Mouse (Mus musculus) midbrain, embryonic 14.5 days (tissue): ENCODE measurements at regions not wholly inside any gene's neighbourhood (a gene's known extent, or its start where the extent isn't known, plus 50 kb on each side); places are given as distances from the start of the nearest gene placed in this dataset.

Experiments
- ATAC-seq: fragments of 200-750 bp; cut with Nextera tagmentation; 2 replicates; pipeline ENCODE4 v1.8.0; 2017; ENCODE audit warnings: moderate number of reproducible peaks, moderate library complexity; ENCODE audit not compliant: low FRiP score, low TSS enrichment
- DNase-seq: peaks from one replicate; pipeline ENCODE4 v3.0.0-alpha.2; 2015
- H3K27ac ChIP-seq: fragments of 300-500 bp; sonication (generic); replicated peaks from 2 replicates; pipeline ENCODE4 v1.5.1; 2014; ENCODE audit warnings: mild to moderate bottlenecking, low read depth, low read length, moderate library complexity
- H3K27me3 ChIP-seq: fragments of 300-500 bp; sonication (generic); 2 replicates; pipeline ENCODE4 v1.6.1; 2014; ENCODE audit warnings: low read length, control low read depth, mixed read lengths; ENCODE audit not compliant: control insufficient read depth, insufficient read depth
- H3K36me3 ChIP-seq: fragments of 300-500 bp; sonication (generic); 2 replicates; pipeline ENCODE4 v1.6.1; 2014; ENCODE audit warnings: low read length, control low read depth; ENCODE audit not compliant: control insufficient read depth, insufficient read depth
- H3K4me1 ChIP-seq: fragments of 300-500 bp; sonication (generic); 2 replicates; pipeline ENCODE4 v1.6.1; 2014; ENCODE audit warnings: mild to moderate bottlenecking, antibody characterized with exemption, low read length, control low read depth; ENCODE audit not compliant: control insufficient read depth, insufficient read depth
- H3K4me2 ChIP-seq: fragments of 300-500 bp; sonication (generic); 2 replicates; pipeline ENCODE4 v1.6.1; 2014; ENCODE audit warnings: mild to moderate bottlenecking, low read length, moderate library complexity
- H3K4me3 ChIP-seq: fragments of 300-500 bp; sonication (generic); replicated peaks from 2 replicates; pipeline ENCODE4 v1.5.1; 2014; ENCODE audit warnings: low read depth, low read length
- H3K9ac ChIP-seq: fragments of 300-500 bp; sonication (generic); replicated peaks from 2 replicates; pipeline ENCODE4 v1.6.1; 2014; ENCODE audit warnings: mild to moderate bottlenecking, low read length, moderate library complexity
- H3K9me3 ChIP-seq: fragments of 300-500 bp; sonication (generic); 2 replicates; pipeline ENCODE4 v1.6.1; 2016; ENCODE audit warnings: low read length, control low read depth, mixed read lengths; ENCODE audit not compliant: control insufficient read depth
- WGBS: fragments of 180-500 bp; shearing (Covaris S2); extraction: QIAGEN DNeasy Blood & Tissue Kit; methylation state at CpG from one replicate; pipeline ENCODE4 v1.1.7; 2014; 5-methylcytosine and 5-hydroxymethylcytosine counted together

DNA sequence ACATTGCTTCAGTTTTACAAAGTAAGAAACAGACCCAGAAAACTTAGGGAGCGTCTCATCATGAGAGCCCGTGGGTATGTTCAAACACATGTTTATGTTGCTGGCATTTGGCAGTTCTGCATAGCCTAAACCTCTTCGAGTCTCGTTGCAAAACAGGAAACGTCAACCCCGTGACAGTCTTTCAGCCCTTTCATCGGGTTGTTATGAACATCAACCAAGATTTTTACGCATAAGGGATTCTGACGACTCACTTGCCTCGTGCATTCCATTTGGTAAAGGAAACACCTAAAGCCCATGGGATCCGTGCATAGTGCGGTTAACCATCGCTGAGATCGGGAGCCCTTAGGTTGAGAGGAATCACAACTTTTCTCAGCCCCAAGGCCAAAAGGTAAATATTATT, 115.7 kb downstream of the Gpam start:
- H3K36me3 ChIP-seq: no peaks in the 10 kb centered on the region
- ATAC-seq: no peak
- H3K27me3 ChIP-seq: no peaks in the 10 kb centered on the region
- no peaks in the 10 kb centered on the region for H3K9me3 ChIP-seq
- no peaks in the 10 kb centered on the region for H3K4me1 ChIP-seq
- no peak overlapping the region for H3K4me2 ChIP-seq
- no peak overlapping the region for H3K9ac ChIP-seq
- no peak for DNase-seq
- no peak overlapping the region for H3K27ac ChIP-seq
- H3K4me3 ChIP-seq: no peak overlapping the region
- 92% methylated on average over 14 of the region's 14 CpGs for WGBS

DNA sequence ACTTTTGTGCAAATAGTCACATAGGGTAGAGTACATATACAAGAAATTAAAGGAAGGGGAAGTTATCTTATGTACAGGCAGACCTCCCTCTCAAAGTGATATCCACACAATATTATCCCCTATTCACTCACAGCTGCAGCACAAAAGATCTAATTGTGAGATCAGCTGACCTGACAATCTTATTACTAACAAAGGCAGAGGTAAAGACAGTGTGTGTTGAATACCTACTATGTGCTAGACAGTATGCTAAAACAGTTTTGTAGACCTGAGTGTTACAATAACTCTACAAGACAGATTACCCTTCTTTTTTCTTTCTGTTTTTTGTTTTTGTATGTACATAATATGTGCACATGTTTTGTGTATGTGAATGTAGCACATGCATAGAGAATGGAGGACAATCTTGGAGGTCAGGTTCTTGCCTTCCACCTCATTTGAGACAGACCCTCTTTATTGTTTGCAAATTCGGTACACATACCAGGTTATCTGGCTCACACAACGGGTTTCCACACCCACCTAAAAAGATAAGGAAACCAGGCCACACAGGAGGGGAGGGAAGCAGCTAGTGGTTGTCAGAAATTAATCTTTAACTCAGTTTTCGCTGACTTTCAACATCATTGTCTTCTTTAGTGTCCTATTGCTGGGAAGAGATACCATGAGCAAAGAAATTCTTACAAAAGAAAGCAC, 118.4 kb downstream of the Gpam start:
- H3K27ac ChIP-seq: no peak overlapping the region
- H3K9me3 ChIP-seq: no peaks in the 10 kb centered on the region
- 85% methylated on average over 3 of the region's 3 CpGs for WGBS
- H3K9ac ChIP-seq: no peak overlapping the region
- H3K4me2 ChIP-seq: no peak overlapping the region
- no peak for DNase-seq
- no peaks in the 10 kb centered on the region for H3K27me3 ChIP-seq
- H3K4me3 ChIP-seq: no peak overlapping the region
- H3K36me3 ChIP-seq: no peaks in the 10 kb centered on the region
- no peaks in the 10 kb centered on the region for H3K4me1 ChIP-seq
- ATAC-seq: no peak

DNA sequence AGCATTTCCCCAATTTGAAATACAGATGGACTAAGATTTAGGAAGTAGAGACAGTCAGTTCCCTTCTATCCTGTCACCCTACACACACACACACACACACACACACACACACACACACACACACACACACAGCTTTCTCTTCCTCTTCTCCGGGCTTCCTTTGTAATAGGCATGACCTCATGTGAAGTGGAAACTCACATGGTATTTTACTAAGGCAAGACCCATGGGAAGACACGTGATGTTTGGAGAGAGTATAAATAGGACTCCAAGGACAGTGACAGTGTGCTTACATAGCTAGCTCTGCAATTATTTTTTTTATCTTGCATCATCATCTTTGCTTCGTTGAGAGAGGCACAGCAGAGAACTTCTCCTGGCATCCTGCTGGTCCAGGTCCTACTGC, 137.1 kb downstream of the Gpam start:
- Histone ChIP-seq H3K9me3 (no peaks in the 10 kb centered on the region), H3K27ac (no peak overlapping the region), H3K36me3 (no peaks in the 10 kb centered on the region), H3K4me2 (no peak overlapping the region), H3K4me3 (no peak overlapping the region), H3K27me3 (no peaks in the 10 kb centered on the region), H3K9ac (no peak overlapping the region), H3K4me1 (no peaks in the 10 kb centered on the region)
- 81% methylated on average over 3 of the region's 3 CpGs for WGBS
- DNase-seq (no peak), ATAC-seq (no peak)

DNA sequence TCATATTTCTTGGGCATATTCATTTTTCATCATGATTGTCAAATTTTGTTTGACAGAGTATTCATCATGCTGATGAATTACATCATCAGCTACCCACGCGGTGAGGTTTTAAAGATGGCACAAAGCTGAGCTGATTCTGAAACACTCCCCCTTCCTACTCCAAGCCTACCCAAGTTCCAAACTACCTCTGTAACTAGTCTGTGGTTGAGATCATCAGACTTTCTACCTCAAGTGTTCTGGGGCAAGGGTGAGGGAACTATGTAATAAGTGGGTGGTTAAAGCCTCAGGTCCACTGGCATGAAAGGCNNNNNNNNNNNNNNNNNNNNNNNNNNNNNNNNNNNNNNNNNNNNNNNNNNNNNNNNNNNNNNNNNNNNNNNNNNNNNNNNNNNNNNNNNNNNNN, 142.5 kb downstream of the Gpam start:
- no peaks in the 10 kb centered on the region for H3K27me3 ChIP-seq
- H3K9ac ChIP-seq: no peak overlapping the region
- no peaks in the 10 kb centered on the region for H3K9me3 ChIP-seq
- H3K4me3 ChIP-seq: no peak overlapping the region
- H3K4me2 ChIP-seq: no peak overlapping the region
- ATAC-seq: no peak
- no peaks in the 10 kb centered on the region for H3K4me1 ChIP-seq
- no peaks in the 10 kb centered on the region for H3K36me3 ChIP-seq
- WGBS: 90% methylated on average over 2 of the region's 2 CpGs
- no peak for DNase-seq
- H3K27ac ChIP-seq: no peak overlapping the region

DNA sequence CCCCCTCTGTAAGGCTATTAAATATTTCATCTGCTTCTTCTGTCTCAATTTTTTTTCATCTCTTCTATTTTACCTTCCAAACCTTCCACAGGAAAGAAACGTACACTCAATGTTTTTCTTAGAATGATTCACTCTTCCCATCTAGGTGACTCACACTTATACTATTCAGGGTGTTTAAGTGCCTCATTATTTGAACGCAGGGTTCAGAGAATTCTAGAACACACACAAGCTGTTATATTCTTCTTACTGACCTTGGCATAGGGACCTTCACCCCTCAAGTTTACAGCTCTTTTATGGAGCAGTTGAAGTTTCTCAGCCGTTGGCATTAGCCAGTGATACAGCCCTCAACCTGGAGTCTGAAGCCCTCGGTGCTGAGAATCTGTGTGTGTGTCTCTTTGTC, 144.2 kb downstream of the Gpam start:
- Histone ChIP-seq H3K9me3 (no peaks in the 10 kb centered on the region), H3K9ac (no peak overlapping the region), H3K36me3 (no peaks in the 10 kb centered on the region), H3K4me2 (no peak overlapping the region), H3K4me1 (no peaks in the 10 kb centered on the region), H3K27me3 (no peaks in the 10 kb centered on the region), H3K27ac (no peak overlapping the region), H3K4me3 (no peak overlapping the region)
- DNase-seq (no peak), ATAC-seq (no peak)
- WGBS: 82% methylated on average over 4 of the region's 4 CpGs

DNA sequence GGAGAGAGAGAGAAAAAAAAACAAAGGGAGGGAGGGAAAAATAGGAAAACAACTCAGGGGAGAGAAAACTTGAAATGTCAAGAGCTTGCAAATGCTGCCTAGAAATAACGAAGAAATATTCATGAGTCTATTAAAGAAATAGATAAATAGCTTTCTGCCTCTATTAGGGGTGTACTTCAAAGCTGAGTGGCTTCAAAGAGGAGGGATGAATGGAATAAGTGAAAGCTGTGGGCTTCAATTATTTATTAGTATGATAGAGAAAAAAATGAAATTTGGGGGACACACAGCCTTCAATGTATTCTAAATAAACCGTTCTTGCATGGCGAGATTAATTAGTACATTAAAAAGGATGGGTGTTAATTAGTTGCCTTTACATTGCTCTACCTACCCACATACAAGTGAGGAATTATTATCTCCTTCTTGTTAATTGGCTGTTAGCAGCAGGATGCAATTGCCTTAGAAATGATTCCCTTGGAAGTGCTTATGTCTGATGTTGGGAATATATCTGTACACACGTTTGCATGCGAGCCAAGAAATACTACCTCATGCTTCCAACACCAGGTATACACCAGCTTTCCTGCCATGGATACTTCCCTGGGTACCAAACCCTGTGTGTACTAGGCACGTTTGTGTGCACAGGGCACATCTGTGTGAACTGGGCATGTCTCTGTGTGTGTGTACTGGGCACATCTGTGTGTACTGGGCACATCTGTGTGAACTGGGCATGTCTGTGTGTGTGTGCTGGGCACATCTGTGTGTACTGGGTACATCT, 155.4 kb downstream of the Gpam start:
- no peak overlapping the region for H3K9ac ChIP-seq
- no peak overlapping the region for H3K4me2 ChIP-seq
- H3K27ac ChIP-seq: no peak overlapping the region
- no peaks in the 10 kb centered on the region for H3K4me1 ChIP-seq
- H3K9me3 ChIP-seq: no peaks in the 10 kb centered on the region
- no peaks in the 10 kb centered on the region for H3K27me3 ChIP-seq
- WGBS: 73% methylated on average over 6 of the region's 6 CpGs
- DNase-seq: peak; percentile 53
- no peak for ATAC-seq
- no peak overlapping the region for H3K4me3 ChIP-seq
- no peaks in the 10 kb centered on the region for H3K36me3 ChIP-seq

DNA sequence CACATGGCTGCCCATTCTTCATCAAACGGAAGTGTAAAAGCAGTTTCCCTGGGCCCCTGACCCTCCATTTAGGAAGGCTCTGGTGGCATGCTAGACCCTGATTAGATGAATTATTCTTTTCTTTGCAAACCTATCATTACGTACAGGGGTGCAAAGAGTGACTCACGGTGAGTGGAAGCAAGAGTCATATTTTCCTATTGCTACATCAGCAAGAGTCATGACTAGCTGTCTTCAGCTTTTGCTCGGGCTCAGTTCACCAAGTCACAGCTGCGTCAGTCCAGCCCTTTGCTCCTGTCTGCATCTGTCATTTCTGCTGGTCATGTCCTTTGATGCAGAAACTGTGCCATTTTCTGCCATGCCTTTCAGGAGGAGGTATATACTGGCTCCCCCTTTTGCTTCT, 168.7 kb downstream of the Gpam start:
- no peak overlapping the region for H3K27ac ChIP-seq
- no peaks in the 10 kb centered on the region for H3K27me3 ChIP-seq
- no peaks in the 10 kb centered on the region for H3K36me3 ChIP-seq
- no peaks in the 10 kb centered on the region for H3K4me1 ChIP-seq
- DNase-seq (no peak), ATAC-seq (no peak)
- H3K4me2 ChIP-seq: no peak overlapping the region
- no peaks in the 10 kb centered on the region for H3K9me3 ChIP-seq
- WGBS: 86% methylated on average over 5 of the region's 5 CpGs
- H3K4me3 ChIP-seq: no peak overlapping the region
- H3K9ac ChIP-seq: no peak overlapping the region

DNA sequence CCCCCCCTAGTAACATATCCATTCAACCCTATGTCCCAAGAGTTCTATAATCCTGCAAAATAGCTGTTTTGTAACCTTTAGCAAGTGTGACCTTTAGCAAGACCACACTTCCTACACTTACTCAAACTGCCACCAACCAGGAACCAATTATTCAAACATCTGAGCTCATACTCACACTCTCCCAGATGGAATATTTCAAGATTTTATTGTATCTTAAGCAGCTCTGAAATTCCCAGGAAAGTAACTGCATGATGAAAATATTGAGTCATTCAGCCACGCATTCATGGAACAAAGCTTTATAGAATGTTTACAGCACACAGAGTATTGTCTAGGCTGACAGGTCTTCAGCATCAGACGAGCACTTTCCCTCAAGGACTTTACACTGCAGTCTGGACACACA, 171.9 kb downstream of the Gpam start:
- H3K9me3 ChIP-seq: no peaks in the 10 kb centered on the region
- no peak overlapping the region for H3K4me3 ChIP-seq
- 50% methylated on average over 2 of the region's 2 CpGs for WGBS
- no peak overlapping the region for H3K9ac ChIP-seq
- no peaks in the 10 kb centered on the region for H3K36me3 ChIP-seq
- no peak overlapping the region for H3K27ac ChIP-seq
- H3K4me1 ChIP-seq: no peaks in the 10 kb centered on the region
- DNase-seq (no peak), ATAC-seq (no peak)
- no peaks in the 10 kb centered on the region for H3K27me3 ChIP-seq
- no peak overlapping the region for H3K4me2 ChIP-seq

DNA sequence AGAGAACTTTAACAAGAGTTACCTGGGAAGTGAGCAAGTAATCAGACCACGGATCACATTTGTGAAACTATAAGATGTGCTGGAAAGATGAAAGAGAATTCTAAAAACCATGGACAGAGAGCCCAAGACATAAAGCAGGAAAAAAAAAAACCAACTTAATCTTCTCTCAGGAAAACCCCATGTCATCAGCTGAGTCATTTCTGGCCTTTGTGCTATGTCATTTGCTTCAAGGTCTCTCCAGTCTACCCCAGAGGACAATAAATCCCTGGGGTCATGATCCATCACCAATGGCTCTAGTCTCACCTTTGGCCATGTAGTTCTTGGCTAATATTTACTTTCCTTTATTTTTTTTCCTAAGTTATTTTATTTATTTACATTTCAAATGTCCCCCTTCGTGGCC, 174.5 kb downstream of the Gpam start:
- ATAC-seq: no peak
- WGBS: 71% methylated on average over 2 of the region's 2 CpGs

More for the DNA sequence above, 174.5 kb downstream of the Gpam start:
- Histone ChIP-seq H3K4me1 (0 out of 2 replicates have a peak, but pooled peaks cover 12% of the 10 kb centered on the region), H3K9ac (no peak overlapping the region), H3K27ac (no peak overlapping the region), H3K27me3 (no peaks in the 10 kb centered on the region), H3K4me3 (no peak overlapping the region), H3K9me3 (no peaks in the 10 kb centered on the region), H3K36me3 (no peaks in the 10 kb centered on the region), H3K4me2 (no peak overlapping the region)
- DNase-seq: no peak
